Mouse (Mus musculus): ENCODE data around the gene Shisa5.
A peak's percentile ranks its signal among the peaks of the same experiment; 100 is the strongest.

Shisa5 gene

GRCm38 (mm10) chr9:109022866-109023685, 15.3 kb upstream of the Shisa5 start:
- no peak for DNase-seq (ENCODE audit: low read depth, low spot score)

- DNase-seq (ENCODE audit: low read depth, low spot score) = no peak
These were observed 10.8 kb upstream of the Shisa5 start for GRCm38 (mm10) chr9:109027521-109027920.

- no peak for DNase-seq (ENCODE audit: low read depth, low spot score)
These were observed 9.9 kb upstream of the Shisa5 start for GRCm38 (mm10) chr9:109028421-109028820.

DNA sequence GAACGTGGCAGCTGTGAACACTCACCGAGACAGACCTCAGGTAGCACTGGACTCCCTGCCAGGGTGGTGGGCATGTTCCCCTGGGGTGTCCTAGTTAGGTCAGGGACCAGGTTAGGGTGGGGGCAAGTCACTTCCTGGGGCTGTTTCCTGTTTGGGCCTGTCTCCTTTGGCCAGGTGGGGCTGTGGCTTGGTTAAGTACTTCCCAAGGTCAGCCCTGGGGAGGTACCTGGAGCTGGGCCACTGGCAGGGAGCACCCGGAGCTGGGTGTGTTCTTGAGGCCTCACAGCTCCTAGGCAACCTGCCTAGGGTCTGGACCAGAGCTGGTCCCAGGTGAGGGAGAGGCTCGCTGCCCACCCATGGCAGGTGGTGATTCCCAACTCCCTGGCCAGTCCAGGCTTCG, 9.4 kb upstream of the Shisa5 start:
- no peak for DNase-seq (ENCODE audit: low read depth, low spot score)

GRCm38 (mm10) chr9:109030312-109030711, 8.1 kb upstream of the Shisa5 start:
- no peak for DNase-seq (ENCODE audit: low read depth, low spot score)

DNA sequence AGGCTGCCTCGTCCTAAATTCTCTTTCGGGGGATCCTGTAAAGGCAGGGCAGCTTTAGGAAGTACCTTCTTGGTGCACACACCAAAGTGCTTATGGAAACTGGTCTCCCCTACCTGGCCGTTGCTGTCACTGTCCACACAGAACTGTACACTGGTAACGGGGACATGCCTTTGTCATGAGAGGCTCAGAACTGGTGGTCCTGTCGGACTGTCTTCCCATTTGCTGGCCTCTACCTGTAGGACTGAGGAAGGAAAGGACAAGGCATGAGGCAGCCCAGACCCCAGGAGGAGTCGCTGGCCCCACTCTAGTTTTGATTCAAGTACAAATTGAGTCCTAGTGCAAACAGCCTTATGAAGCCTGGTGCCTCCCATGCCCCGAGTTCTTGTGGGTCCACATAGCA, 7.4 kb upstream of the Shisa5 start:
- no peak for DNase-seq (ENCODE audit: low read depth, low spot score)

DNA sequence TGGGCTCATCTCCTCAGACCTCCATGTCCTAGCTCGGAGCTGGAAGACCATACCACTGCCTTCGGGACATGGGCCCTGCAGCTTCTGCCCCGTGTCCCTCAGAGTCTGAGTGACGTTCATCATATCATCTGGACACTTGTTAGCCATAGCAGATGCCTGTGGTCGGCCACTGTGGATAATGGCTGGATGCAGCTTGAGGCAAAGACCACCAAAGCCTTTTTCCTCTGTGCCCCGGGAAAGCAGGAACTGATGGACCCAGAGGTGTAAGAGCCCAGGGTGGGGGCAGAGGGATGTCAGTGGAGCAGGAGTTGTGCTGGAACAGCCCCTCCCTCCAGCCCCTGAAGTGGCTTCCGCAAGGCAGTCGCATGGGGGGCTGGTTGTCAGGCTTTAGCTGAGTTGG, 6.7 kb upstream of the Shisa5 start:
- no peak for DNase-seq (ENCODE audit: low read depth, low spot score)

DNA sequence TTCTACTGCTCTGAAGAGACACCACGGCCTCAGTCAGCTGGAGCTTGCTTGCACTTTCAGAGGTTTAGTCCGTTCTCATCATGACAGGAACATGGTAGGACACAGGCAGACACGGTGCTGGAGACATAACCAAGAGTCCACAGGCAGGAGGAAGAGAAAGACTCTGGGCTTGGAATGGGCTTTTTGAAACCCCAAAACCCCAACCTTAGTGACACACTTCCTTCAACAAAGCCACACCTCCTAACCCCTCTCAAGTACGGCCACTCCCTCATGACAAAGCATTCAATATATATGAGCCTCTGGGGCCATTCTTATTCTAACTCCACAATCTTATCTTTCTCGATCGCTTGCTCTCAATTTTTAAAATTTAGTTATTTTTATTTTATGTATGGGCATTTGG, 5.9 kb upstream of the Shisa5 start:
- DNase-seq (ENCODE audit: low read depth, low spot score) = no peak

- DNase-seq (ENCODE audit: low read depth, low spot score) = peak; percentile 79
These were observed 568 bp downstream of the Shisa5 start for GRCm38 (mm10) chr9:109038901-109039364.

DNA sequence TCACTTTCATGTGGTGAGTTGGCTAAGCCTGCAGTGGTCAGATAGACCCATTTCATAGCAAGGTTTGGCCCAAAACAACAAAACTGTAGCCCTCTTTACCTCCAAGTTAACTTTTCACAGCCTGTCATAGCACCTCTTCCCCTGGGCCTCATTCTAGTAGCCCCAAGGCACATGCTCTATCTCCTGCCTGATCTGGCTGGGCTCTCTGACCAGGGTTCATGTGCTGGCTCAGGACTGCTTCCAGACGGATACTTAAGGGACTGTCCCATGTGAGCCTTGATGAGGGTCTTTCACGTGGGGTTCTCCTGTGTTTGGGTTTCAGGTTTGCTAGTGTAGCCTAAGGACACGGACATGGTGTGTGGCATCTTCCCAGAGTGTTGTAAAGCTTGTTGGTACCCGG, 1.3 kb downstream of the Shisa5 start:
- DNase-seq (ENCODE audit: low read depth, low spot score) = peak; percentile 12

DNA sequence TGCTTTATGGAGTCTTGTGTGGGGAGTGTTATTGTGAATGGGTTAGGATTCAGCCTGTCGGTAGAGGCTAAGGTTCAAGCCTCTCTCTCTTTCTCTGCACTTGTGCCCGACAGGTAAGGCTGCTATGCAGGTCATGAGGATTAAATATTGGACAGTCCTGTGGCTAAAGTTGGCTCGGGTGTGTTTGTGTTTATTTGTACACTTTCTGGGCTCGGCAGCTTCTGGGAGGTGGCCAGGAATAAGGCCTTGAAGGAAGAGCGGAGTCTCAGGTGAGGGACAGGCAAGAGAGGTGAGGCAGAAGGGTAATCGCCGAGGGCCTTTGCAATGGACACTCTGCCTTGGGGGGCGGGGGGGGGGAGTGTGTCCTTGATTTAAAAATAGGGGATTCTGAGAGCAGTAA, 1.9 kb downstream of the Shisa5 start:
- DNase-seq (ENCODE audit: low read depth, low spot score) = no peak

- DNase-seq (ENCODE audit: low read depth, low spot score) = no peak
These were observed 2.5 kb downstream of the Shisa5 start for GRCm38 (mm10) chr9:109040906-109041305.

- no peak for DNase-seq (ENCODE audit: low read depth, low spot score)
These were observed 3.0 kb downstream of the Shisa5 start for GRCm38 (mm10) chr9:109041351-109041750.

GRCm38 (mm10) chr9:109046306-109046705, 7.9 kb downstream of the Shisa5 start:
- DNase-seq (ENCODE audit: low read depth, low spot score) = peak; percentile 73

DNA sequence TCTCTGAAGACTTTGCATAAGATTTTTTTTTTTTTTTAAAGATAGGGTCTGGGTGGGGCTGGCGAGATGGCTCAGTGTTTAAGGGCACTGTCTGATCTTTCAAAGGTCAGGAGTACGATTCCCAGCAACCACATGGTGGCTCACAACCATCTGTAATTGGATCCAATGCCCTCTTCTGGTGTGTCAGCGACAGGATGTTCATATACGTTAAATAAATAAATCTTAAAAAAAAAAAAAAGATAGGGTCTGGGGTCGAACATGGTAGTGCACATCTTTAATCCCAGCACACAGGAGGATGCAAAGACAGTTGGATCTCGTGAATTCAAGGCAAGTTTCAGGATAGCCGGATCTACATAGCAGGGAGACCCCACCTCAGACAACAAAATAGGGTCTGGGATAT, 11.0 kb downstream of the Shisa5 start:
- DNase-seq (ENCODE audit: low read depth, low spot score) = no peak

GRCm38 (mm10) chr9:109049996-109050673, 11.8 kb downstream of the Shisa5 start:
- no peak for DNase-seq (ENCODE audit: low read depth, low spot score)

GRCm38 (mm10) chr9:109050674-109050997, 12.3 kb downstream of the Shisa5 start:
- DNase-seq (ENCODE audit: low read depth, low spot score) = no peak

DNA sequence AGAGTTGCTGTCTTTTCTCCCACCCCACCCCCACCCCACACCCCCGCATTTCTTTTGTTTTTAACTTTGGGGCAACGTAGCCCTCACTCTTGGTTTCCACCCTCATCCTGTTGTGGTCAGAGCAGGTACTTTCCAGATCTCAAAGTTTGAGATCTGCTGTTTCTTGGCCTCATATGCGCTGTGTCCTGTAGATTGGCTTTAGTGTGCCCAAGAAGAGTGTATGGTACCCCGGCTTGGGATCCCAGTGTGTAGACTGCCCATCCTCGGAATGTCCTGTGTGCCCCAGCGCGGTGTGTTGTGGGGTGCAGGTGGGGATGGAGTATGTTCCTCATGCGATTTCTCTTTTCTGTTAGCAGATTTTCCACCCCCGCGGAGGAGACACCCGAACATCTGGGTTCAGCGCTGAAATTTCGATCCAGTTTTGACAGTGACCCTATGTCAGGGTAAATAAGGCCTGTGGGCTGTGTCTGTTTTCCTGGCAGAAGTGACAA, 12.7 kb downstream of the Shisa5 start:
- no peak for DNase-seq (ENCODE audit: low read depth, low spot score)

DNA sequence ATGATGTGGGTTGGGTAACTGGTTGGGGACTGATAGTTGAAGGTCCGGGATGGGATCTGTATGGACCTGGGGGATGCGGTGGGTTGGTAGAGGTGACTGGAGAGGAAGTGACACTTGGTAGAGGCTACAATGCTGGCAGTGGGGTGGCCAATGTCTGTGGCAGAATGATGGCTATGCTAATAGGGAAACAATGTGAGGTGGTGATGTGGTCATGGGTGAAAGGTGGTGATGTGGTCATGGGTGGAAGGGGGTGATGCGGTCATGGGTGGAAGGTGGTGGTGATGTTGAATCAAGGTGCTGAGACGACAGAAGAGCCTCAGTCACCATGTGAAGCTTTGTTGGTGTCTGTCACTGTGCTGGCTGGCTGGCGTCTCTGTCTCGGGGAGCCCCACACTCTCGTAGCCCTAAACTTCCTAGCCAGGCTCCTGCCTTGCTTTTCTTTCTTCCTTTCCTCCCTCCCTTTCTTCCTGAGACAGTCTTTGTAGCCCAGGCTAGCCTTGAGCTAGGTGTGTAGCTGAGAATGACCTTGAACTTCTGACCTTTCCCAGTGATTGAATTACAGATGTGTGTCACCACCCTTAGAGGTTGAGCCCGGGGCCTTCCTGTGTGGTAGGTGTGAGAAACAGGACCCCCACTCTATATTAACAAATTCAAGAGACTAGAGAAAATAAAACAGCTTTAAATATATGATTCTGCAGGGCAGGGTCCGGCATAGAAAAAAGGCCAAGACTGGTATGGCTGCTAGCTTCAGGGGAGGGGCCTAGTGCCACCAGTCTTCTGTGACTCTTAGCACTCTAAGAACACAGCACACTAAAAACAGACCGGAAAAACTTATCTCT, 13.5 kb downstream of the Shisa5 start:
- no peak for DNase-seq (ENCODE audit: low read depth, low spot score)

GRCm38 (mm10) chr9:109052490-109053260, 14.3 kb downstream of the Shisa5 start:
- no peak for DNase-seq (ENCODE audit: low read depth, low spot score)

DNA sequence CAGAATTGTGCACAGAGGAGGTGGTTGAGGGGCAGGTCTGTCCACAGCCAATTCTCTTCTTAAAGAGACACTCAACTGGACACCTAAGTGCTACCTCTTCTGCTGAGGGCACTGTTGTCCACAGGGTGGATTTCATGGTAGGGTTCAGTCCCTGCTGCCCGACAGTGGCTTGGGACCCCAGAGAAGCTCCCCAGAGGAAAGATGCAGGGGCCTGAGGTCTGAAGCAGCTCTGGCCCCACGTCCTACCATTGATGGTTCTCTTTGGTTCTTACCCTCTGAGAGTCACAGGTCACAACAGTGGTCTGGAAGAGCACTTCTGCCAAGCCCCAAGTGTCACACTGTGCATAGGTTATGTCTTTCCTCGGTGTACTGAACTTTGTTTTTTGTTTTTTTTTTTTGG, 15.0 kb downstream of the Shisa5 start:
- no peak for DNase-seq (ENCODE audit: low read depth, low spot score)

All from 3T3-L1 (cell line).